Mouse (Mus musculus): ENCODE measurements around the gene Hs3st2. TPM values are rescaled to one million over a fixed set of nuclear protein-coding genes. Genes with fewer than 3 reads are reported as not detected.

The Hs3st2 gene
- polyA plus RNA-seq, 1 experiment from 2014 or later, result 16.8 TPM

DNA sequence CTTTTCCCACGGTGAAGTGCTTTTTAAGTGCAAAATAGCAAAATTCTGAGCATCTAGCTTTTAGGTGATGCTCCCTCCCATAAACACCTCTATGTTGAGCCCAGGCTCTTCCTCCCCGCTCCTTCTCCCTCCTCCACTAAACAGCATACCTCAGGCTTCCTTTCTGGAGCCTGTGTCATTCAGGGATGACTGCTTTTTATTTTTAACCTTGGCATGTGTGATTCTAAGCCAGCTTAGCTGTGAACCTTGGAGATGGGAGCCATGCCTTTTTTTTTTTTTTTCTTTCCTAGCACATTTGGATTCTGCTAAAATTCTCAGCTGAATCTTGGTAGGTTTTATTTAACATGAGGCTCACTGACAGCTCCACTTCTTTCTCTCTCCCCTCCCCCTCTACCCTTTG is 3.2 kb downstream of the Hs3st2 start:
- peaks cover 62% of the 10 kb centered on the region for H3K27me3 ChIP-seq
- H3K4me2 ChIP-seq, result peak overlapping the region; percentile 68
- H3K4me1 ChIP-seq (replicated peaks), result peaks cover 19% of the 10 kb centered on the region
- no peak for ATAC-seq (ENCODE audit: low read depth)
- H3K9me3 ChIP-seq, result no peaks in the 10 kb centered on the region
- H3K27ac ChIP-seq (replicated peaks), result no peak overlapping the region
- H3K9ac ChIP-seq, result no peak overlapping the region
- H3K4me3 ChIP-seq, result peak overlapping the region; percentile 3; the same call in 1 of the 2 replicates
- H3K36me3 ChIP-seq, result no peaks in the 10 kb centered on the region
- WGBS, result 88% methylated on average over 2 of the region's 2 CpGs

- no peak overlapping the region for H3K27ac ChIP-seq (replicated peaks)
- WGBS, result 78% methylated on average over 11 of the region's 11 CpGs
- no peaks in the 10 kb centered on the region for H3K9me3 ChIP-seq
- H3K4me1 ChIP-seq (replicated peaks), result no peaks in the 10 kb centered on the region
- no peak overlapping the region for H3K4me3 ChIP-seq
- no peak overlapping the region for H3K4me2 ChIP-seq
- H3K9ac ChIP-seq, result no peak overlapping the region
- no peak for ATAC-seq (ENCODE audit: low read depth)
- H3K27me3 ChIP-seq, result no peaks in the 10 kb centered on the region
- no peaks in the 10 kb centered on the region for H3K36me3 ChIP-seq
Measured at GRCm38 (mm10) chr7:121410716-121411506, 19.3 kb downstream of the Hs3st2 start.

- no peaks in the 10 kb centered on the region for H3K27me3 ChIP-seq
- no peaks in the 10 kb centered on the region for H3K36me3 ChIP-seq
- no peak overlapping the region for H3K9ac ChIP-seq
- no peaks in the 10 kb centered on the region for H3K9me3 ChIP-seq
- ATAC-seq (ENCODE audit: low read depth), result no peak
- H3K4me1 ChIP-seq (replicated peaks), result no peaks in the 10 kb centered on the region
- H3K4me2 ChIP-seq, result no peak overlapping the region
- WGBS, result 88% methylated on average over 7 of the region's 7 CpGs
- no peak overlapping the region for H3K27ac ChIP-seq (replicated peaks)
- no peak overlapping the region for H3K4me3 ChIP-seq
Measured at GRCm38 (mm10) chr7:121411507-121411898, 19.8 kb downstream of the Hs3st2 start.

- H3K36me3 ChIP-seq, result no peaks in the 10 kb centered on the region
- H3K27me3 ChIP-seq, result no peaks in the 10 kb centered on the region
- 85% methylated on average over 6 of the region's 6 CpGs for WGBS
- no peak overlapping the region for H3K27ac ChIP-seq (replicated peaks)
- H3K9me3 ChIP-seq, result no peaks in the 10 kb centered on the region
- no peaks in the 10 kb centered on the region; the same call in 1 of the 2 replicates for H3K4me1 ChIP-seq (replicated peaks)
- H3K4me2 ChIP-seq, result no peak overlapping the region
- H3K9ac ChIP-seq, result no peak overlapping the region
- no peak overlapping the region for H3K4me3 ChIP-seq
- no peak for ATAC-seq (ENCODE audit: low read depth)
Measured at GRCm38 (mm10) chr7:121436884-121437283, 45.2 kb downstream of the Hs3st2 start.

GRCm38 (mm10) chr7:121441186-121441585 is 49.5 kb downstream of the Hs3st2 start:
- H3K4me3 ChIP-seq, result no peak overlapping the region
- H3K4me1 ChIP-seq (replicated peaks), result no peaks in the 10 kb centered on the region; the same call in 1 of the 2 replicates
- H3K36me3 ChIP-seq, result no peaks in the 10 kb centered on the region
- H3K4me2 ChIP-seq, result no peak overlapping the region
- H3K9ac ChIP-seq, result no peak overlapping the region
- no peak overlapping the region for H3K27ac ChIP-seq (replicated peaks)
- no peaks in the 10 kb centered on the region for H3K9me3 ChIP-seq
- WGBS, result 80% methylated on average over 5 of the region's 5 CpGs
- H3K27me3 ChIP-seq, result no peaks in the 10 kb centered on the region
- no peak for ATAC-seq (ENCODE audit: low read depth)

DNA sequence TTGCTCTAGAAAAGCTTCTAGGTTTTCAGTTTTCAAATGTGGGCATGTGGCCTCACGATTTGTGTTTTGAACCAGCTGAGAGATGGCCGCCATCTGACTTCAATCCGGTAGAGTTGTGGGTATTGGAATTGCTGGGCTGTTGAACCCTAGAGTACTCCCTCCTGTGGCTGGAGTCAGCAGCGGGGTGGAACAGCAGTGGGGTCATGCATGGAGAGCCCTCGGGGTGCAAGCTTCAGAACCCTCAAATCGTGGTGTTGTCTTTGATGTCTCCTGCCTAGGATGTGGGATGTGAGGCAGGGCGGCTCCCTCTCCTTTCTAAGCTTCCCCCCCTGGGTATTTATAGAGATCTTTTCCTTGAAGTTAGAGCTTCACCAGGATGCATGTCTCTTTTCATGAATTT is 52.7 kb downstream of the Hs3st2 start:
- 68% methylated on average over 7 of the region's 7 CpGs for WGBS
- H3K4me1 ChIP-seq (replicated peaks), result no peaks in the 10 kb centered on the region

GRCm38 (mm10) chr7:121446281-121446680 is 54.6 kb downstream of the Hs3st2 start:
- Histone ChIP-seq H3K4me2 (no peak overlapping the region), H3K27me3 (no peaks in the 10 kb centered on the region), H3K36me3 (no peaks in the 10 kb centered on the region), H3K27ac (replicated peaks) (no peak overlapping the region), H3K9me3 (no peaks in the 10 kb centered on the region), H3K4me1 (replicated peaks) (peaks cover 8% of the 10 kb centered on the region), H3K9ac (no peak overlapping the region), H3K4me3 (no peak overlapping the region)
- ATAC-seq (ENCODE audit: low read depth), result no peak
- 92% methylated on average over 4 of the region's 4 CpGs for WGBS

More for the DNA sequence above, 52.7 kb downstream of the Hs3st2 start:
- Histone ChIP-seq H3K27ac (replicated peaks) (no peak overlapping the region), H3K4me2 (no peak overlapping the region), H3K36me3 (no peaks in the 10 kb centered on the region), H3K4me3 (no peak overlapping the region), H3K27me3 (no peaks in the 10 kb centered on the region), H3K9ac (no peak overlapping the region), H3K9me3 (no peaks in the 10 kb centered on the region)
- ATAC-seq (ENCODE audit: low read depth), result no peak

- H3K9ac ChIP-seq, result no peak overlapping the region
- peaks cover 18% of the 10 kb centered on the region for H3K4me1 ChIP-seq (replicated peaks)
- H3K36me3 ChIP-seq, result no peaks in the 10 kb centered on the region
- peak; percentile 63 for ATAC-seq (ENCODE audit: low read depth)
- H3K4me2 ChIP-seq, result no peak overlapping the region
- no peak overlapping the region for H3K4me3 ChIP-seq
- 58% methylated on average over 13 of the region's 13 CpGs for WGBS
- no peaks in the 10 kb centered on the region for H3K27me3 ChIP-seq
- no peaks in the 10 kb centered on the region for H3K9me3 ChIP-seq
- peak overlapping the region; percentile 49; the same call in 1 of the 2 replicates for H3K27ac ChIP-seq (replicated peaks)
Measured at GRCm38 (mm10) chr7:121450951-121451843, 59.5 kb downstream of the Hs3st2 start.

DNA sequence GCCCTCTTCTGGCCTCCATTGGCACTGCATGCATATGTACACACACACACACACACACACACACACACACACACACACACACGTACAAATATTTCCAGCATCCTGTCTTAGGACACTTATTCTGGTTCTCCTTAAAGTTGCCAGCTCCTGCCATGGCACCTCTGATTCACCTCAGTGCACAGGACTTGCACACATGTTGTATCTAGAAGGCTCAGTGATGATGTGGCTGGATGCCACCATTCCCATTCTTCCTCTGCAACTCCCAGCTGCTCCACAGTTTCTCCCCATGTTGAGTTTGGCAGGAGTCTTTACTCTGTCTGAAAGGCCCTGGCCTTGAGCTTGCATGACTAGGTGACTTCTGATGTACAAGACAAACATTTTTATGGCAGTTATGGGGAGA is 65.1 kb downstream of the Hs3st2 start:
- 84% methylated on average over 1 of the region's 1 CpGs for WGBS
- Histone ChIP-seq H3K27me3 (no peaks in the 10 kb centered on the region), H3K4me3 (no peak overlapping the region), H3K4me2 (no peak overlapping the region), H3K36me3 (no peaks in the 10 kb centered on the region), H3K4me1 (replicated peaks) (peaks cover 5% of the 10 kb centered on the region; the same call in 1 of the 2 replicates), H3K9ac (no peak overlapping the region), H3K27ac (replicated peaks) (no peak overlapping the region), H3K9me3 (no peaks in the 10 kb centered on the region)
- ATAC-seq (ENCODE audit: low read depth), result no peak

GRCm38 (mm10) chr7:121458075-121458474 is 66.4 kb downstream of the Hs3st2 start:
- no peak overlapping the region for H3K27ac ChIP-seq (replicated peaks)
- H3K9ac ChIP-seq, result no peak overlapping the region
- H3K9me3 ChIP-seq, result no peaks in the 10 kb centered on the region
- no peaks in the 10 kb centered on the region for H3K4me1 ChIP-seq (replicated peaks)
- 53% methylated on average over 3 of the region's 3 CpGs for WGBS
- no peak overlapping the region for H3K4me3 ChIP-seq
- no peak overlapping the region for H3K4me2 ChIP-seq
- H3K36me3 ChIP-seq, result no peaks in the 10 kb centered on the region
- ATAC-seq (ENCODE audit: low read depth), result no peak
- H3K27me3 ChIP-seq, result no peaks in the 10 kb centered on the region

DNA sequence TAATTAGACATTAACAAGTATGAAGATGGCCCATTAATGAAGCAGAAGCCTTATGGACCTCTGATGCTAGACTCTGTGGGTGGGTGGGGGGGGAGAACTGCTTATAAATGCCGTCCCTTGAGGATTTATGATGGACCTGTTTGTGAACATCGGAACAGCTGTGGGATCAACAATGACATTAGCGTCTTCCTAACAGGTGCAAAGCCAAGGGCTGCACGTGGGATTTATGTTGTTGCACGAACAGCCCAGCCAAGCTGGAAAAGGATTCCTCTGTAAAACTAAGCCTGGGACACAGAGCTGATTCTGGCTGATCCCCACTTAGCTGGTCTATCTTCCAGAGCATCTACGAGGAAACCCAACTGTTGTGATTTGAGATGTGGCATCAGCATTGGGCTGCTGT is 69.0 kb downstream of the Hs3st2 start:
- Histone ChIP-seq H3K9me3 (no peaks in the 10 kb centered on the region), H3K9ac (no peak overlapping the region), H3K27me3 (no peaks in the 10 kb centered on the region), H3K4me1 (replicated peaks) (no peaks in the 10 kb centered on the region), H3K36me3 (no peaks in the 10 kb centered on the region), H3K4me2 (no peak overlapping the region), H3K27ac (replicated peaks) (no peak overlapping the region), H3K4me3 (no peak overlapping the region)
- ATAC-seq (ENCODE audit: low read depth), result no peak; the same call in 1 of the 2 replicates
- WGBS, result 64% methylated on average over 6 of the region's 6 CpGs

GRCm38 (mm10) chr7:121464441-121464840 is 72.8 kb downstream of the Hs3st2 start:
- no peak overlapping the region for H3K27ac ChIP-seq (replicated peaks)
- WGBS, result 88% methylated on average over 5 of the region's 5 CpGs
- no peaks in the 10 kb centered on the region for H3K9me3 ChIP-seq
- no peaks in the 10 kb centered on the region for H3K4me1 ChIP-seq (replicated peaks)
- ATAC-seq (ENCODE audit: low read depth), result no peak
- H3K4me2 ChIP-seq, result no peak overlapping the region
- no peak overlapping the region for H3K4me3 ChIP-seq
- no peak overlapping the region for H3K9ac ChIP-seq
- H3K27me3 ChIP-seq, result no peaks in the 10 kb centered on the region
- H3K36me3 ChIP-seq, result no peaks in the 10 kb centered on the region

Data from neural tube, embryonic 13.5 days (tissue).